Mouse (Mus musculus) brain, embryonic 14.5 days (tissue): ENCODE data around the gene Naaladl2.

Experiments used
- CTCF ChIP-seq: fragments of 200-500 bp; IDR thresholded peaks from 2 replicates; pipeline ENCODE4 v1.5.1; 2012; ENCODE audit warnings: inconsistent platforms, mild to moderate bottlenecking, moderate library complexity, borderline replicate concordance; ENCODE audit not compliant: insufficient read depth, insufficient read length; ENCODE audit errors: extremely low read depth
- POLR2A ChIP-seq: fragments of 200-500 bp; IDR thresholded peaks from 2 replicates; pipeline ENCODE4 v1.6.1; 2012; ENCODE audit warnings: mild to moderate bottlenecking, inconsistent platforms, borderline replicate concordance; ENCODE audit not compliant: poor library complexity, insufficient read depth, insufficient read length, severe bottlenecking; ENCODE audit errors: extremely low read depth

- TF ChIP-seq POLR2A (no peak), CTCF (no peak)
These were observed 473.6 kb downstream of the Naaladl2 start for GRCm38 (mm10) chr3:24670500-24670899.
